Mouse (Mus musculus): ENCODE results near the gene Pfpl. TPM values are rescaled to one million over a fixed set of nuclear protein-coding genes. Genes with fewer than 3 reads are reported as not detected.

The Pfpl gene
- polyA plus RNA-seq (2015; fragmentation: Nextera tagmentation; extraction: Ambion mirVana) = not detected in 2 replicates

DNA sequence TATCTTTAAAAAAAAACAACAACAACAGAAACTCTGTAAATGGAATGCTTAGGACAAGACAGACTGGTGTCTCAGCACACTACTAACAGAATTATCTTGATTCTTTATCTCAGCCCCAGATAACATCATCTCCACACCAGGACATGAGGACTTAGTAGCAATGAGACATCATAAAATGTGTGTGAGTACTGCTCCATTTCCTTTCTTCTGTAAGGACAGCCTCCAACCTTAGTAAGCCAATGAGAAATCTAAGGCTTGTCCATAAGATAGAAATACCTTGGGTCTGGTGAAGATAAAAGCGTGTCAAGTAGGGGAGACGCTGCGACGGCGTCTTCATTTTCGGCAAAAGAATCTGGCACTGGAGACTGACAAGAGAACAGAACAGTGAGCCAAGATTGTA lies at the start of gene Pfpl:
Gene Pfpl (plus strand): TSS at position 301 of the 400 bp plus-strand sequence.
- Histone ChIP-seq H3K36me3 (no peaks in the 10 kb centered on the region), H3K4me2 (no peak within 1 kb of the TSS), H3K9ac (no peak within 1 kb of the TSS), H3K4me3 (no peak within 1 kb of the TSS), H3K9me3 (no peaks in the 10 kb centered on the region), H3K27ac (replicated peaks) (no peak within 1 kb of the TSS), H3K4me1 (replicated peaks) (no peaks in the 10 kb centered on the region), H3K27me3 (no peaks in the 10 kb centered on the region)
- ATAC-seq (ENCODE audit: low FRiP score, low read depth) = no peak
- 96% methylated on average over 6 of the region's 6 CpGs for WGBS

DNA sequence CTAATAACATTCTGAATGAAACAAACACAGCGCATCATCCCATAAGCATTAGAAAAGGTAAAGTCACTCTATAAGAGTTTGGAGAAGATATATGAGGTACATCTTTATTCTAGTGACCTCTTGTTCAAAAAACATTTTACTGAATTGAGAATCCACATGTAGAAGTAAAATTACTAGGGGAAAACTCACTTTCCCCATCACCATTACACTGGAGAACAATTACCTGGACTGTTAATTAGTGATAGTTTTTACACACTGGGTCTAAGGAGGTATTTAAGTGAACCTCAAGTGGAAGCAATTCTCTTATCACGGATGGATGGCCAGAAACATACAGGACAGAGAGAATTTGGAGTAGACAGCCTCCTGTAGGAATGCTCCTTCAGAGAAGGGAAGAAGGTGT lies 40.7 kb upstream of the Pfpl start, which contains the start of gene Olfr1440:
Gene Olfr1440 (plus strand): TSS at position 301 of the 400 bp plus-strand sequence.
- Histone ChIP-seq H3K9me3 (no peaks in the 10 kb centered on the region), H3K4me1 (replicated peaks) (no peaks in the 10 kb centered on the region), H3K9ac (no peak within 1 kb of the TSS), H3K36me3 (no peaks in the 10 kb centered on the region), H3K27me3 (no peaks in the 10 kb centered on the region), H3K27ac (replicated peaks) (no peak within 1 kb of the TSS), H3K4me2 (no peak within 1 kb of the TSS), H3K4me3 (no peak within 1 kb of the TSS)
- 88% methylated on average over 2 of the region's 2 CpGs for WGBS
- no peak for ATAC-seq (ENCODE audit: low FRiP score, low read depth)

- Histone ChIP-seq H3K9me3 (no peaks in the 10 kb centered on the region), H3K27me3 (no peaks in the 10 kb centered on the region), H3K4me1 (replicated peaks) (no peaks in the 10 kb centered on the region), H3K27ac (replicated peaks) (no peak overlapping the region), H3K4me2 (no peak overlapping the region), H3K4me3 (no peak overlapping the region), H3K9ac (no peak overlapping the region), H3K36me3 (no peaks in the 10 kb centered on the region)
- ATAC-seq (ENCODE audit: low FRiP score, low read depth) = no peak
Measured at GRCm38 (mm10) chr19:12413737-12414136, 14.0 kb upstream of the Pfpl start.

- ATAC-seq (ENCODE audit: low FRiP score, low read depth) = no peak
- no peak within 1 kb of the TSS for H3K27ac ChIP-seq (replicated peaks)
- no peak within 1 kb of the TSS for H3K4me2 ChIP-seq
- no peak within 1 kb of the TSS for H3K4me3 ChIP-seq
- H3K9me3 ChIP-seq = no peaks in the 10 kb centered on the region
- no peaks in the 10 kb centered on the region for H3K27me3 ChIP-seq
- H3K4me1 ChIP-seq (replicated peaks) = no peaks in the 10 kb centered on the region
- no peaks in the 10 kb centered on the region for H3K36me3 ChIP-seq
- H3K9ac ChIP-seq = no peak within 1 kb of the TSS
Measured at GRCm38 (mm10) chr19:12417361-12417760, 10.3 kb upstream of the Pfpl start, which contains the start of gene Olfr1441. Gene Olfr1441, plus strand, starts transcription at chr19:12417433.

GRCm38 (mm10) chr19:12418312-12418711 lies 9.4 kb upstream of the Pfpl start:
- 83% methylated on average over 3 of the region's 3 CpGs for WGBS
- ATAC-seq (ENCODE audit: low FRiP score, low read depth) = no peak
- no peaks in the 10 kb centered on the region for H3K4me1 ChIP-seq (replicated peaks)

DNA sequence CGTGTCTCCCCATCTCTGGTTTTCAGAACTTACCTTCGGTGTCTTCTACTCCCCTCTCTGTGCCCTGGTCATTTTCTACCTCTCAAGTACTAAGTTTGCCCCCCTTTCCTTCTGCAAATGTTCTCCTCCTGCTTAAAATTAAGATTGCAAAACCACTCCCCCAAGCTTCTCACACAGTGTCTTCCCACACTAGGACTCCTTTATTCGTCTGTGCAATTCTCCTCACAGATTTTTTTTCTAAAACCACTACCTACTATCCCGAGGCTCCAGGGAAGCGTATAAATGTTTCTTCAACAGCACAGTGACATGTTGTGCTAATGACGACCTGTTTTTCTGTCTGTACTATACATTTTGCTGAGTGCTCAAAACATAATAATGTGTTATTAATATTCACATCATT lies 7.2 kb upstream of the Pfpl start:
- no peak for ATAC-seq (ENCODE audit: low FRiP score, low read depth)
- Histone ChIP-seq H3K9ac (no peak overlapping the region), H3K4me2 (no peak overlapping the region), H3K4me1 (replicated peaks) (no peaks in the 10 kb centered on the region), H3K27me3 (no peaks in the 10 kb centered on the region), H3K4me3 (no peak overlapping the region), H3K9me3 (no peaks in the 10 kb centered on the region), H3K27ac (replicated peaks) (no peak overlapping the region), H3K36me3 (no peaks in the 10 kb centered on the region)
- WGBS = 75% methylated on average over 6 of the region's 6 CpGs

More at GRCm38 (mm10) chr19:12418312-12418711, 9.4 kb upstream of the Pfpl start:
- no peaks in the 10 kb centered on the region for H3K9me3 ChIP-seq
- no peak overlapping the region for H3K4me3 ChIP-seq
- H3K27me3 ChIP-seq = no peaks in the 10 kb centered on the region
- no peak overlapping the region for H3K27ac ChIP-seq (replicated peaks)
- H3K9ac ChIP-seq = no peak overlapping the region
- H3K4me2 ChIP-seq = no peak overlapping the region
- no peaks in the 10 kb centered on the region for H3K36me3 ChIP-seq

- no peak overlapping the region for H3K27ac ChIP-seq (replicated peaks)
- 78% methylated on average over 1 of the region's 1 CpGs for WGBS
- no peak overlapping the region for H3K9ac ChIP-seq
- no peaks in the 10 kb centered on the region for H3K36me3 ChIP-seq
- no peak for ATAC-seq (ENCODE audit: low FRiP score, low read depth)
- no peak overlapping the region for H3K4me3 ChIP-seq
- no peak overlapping the region for H3K4me2 ChIP-seq
- no peaks in the 10 kb centered on the region for H3K4me1 ChIP-seq (replicated peaks)
- H3K9me3 ChIP-seq = no peaks in the 10 kb centered on the region
- no peaks in the 10 kb centered on the region for H3K27me3 ChIP-seq
Measured at GRCm38 (mm10) chr19:12421680-12422079, 6.0 kb upstream of the Pfpl start.

DNA sequence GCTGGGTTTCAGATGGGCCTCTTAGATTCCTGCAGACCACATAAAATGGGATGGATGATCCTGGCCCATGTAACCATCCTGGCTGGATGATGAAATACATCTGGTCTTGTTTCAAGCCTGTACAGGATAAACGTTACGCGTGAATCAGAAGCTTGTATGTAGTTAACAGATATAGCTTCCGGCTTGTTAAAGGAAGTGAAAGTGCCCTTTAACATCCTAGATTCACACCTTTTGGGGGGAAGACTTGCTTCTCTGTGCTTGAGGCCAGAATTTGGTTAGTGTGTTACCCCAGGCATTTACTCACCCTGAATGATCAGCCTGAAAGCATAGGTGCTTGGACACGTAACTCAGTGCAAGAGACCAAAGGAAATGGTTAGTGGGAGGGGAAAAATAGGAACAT lies 604 bp upstream of the Pfpl start:
- 95% methylated on average over 5 of the region's 5 CpGs for WGBS
- no peak overlapping the region for H3K9ac ChIP-seq
- no peaks in the 10 kb centered on the region for H3K4me1 ChIP-seq (replicated peaks)
- no peaks in the 10 kb centered on the region for H3K9me3 ChIP-seq
- no peak overlapping the region for H3K4me3 ChIP-seq
- ATAC-seq (ENCODE audit: low FRiP score, low read depth) = no peak
- no peaks in the 10 kb centered on the region for H3K27me3 ChIP-seq
- no peak overlapping the region for H3K4me2 ChIP-seq
- no peaks in the 10 kb centered on the region for H3K36me3 ChIP-seq
- no peak overlapping the region for H3K27ac ChIP-seq (replicated peaks)

DNA sequence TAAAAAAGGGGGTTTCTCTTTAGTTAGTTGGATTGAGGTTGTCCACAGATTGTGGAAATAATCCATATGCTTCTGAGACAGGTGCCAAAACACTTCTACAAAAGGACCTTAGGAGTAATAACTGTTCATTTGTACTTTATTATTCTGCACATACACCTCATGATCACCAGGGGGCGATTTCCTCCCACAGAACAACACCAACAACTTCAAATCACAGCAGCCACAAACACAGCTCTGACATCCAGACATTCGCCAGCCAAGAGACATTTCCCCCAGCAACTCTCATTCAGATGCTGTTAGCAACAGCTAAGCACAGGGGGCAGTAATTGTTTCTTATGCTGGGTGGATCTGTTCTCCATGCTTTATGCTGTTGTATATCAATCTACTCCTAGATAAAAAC lies 5.3 kb downstream of the Pfpl start:
- WGBS = 1% methylated on average over 2 of the region's 2 CpGs
- Histone ChIP-seq H3K4me2 (no peak overlapping the region), H3K4me3 (no peak overlapping the region), H3K27me3 (no peaks in the 10 kb centered on the region), H3K36me3 (no peaks in the 10 kb centered on the region), H3K4me1 (replicated peaks) (no peaks in the 10 kb centered on the region), H3K9me3 (no peaks in the 10 kb centered on the region), H3K27ac (replicated peaks) (no peak overlapping the region), H3K9ac (no peak overlapping the region)
- 0 out of 2 replicates have a peak, but pooled peaks have one; percentile 75 for ATAC-seq (ENCODE audit: low FRiP score, low read depth)

GRCm38 (mm10) chr19:12435011-12435416 lies 7.3 kb downstream of the Pfpl start:
- H3K27me3 ChIP-seq = no peaks in the 10 kb centered on the region
- no peak overlapping the region for H3K4me2 ChIP-seq
- H3K27ac ChIP-seq (replicated peaks) = no peak overlapping the region
- H3K36me3 ChIP-seq = no peaks in the 10 kb centered on the region
- 86% methylated on average over 4 of the region's 4 CpGs for WGBS
- no peaks in the 10 kb centered on the region for H3K4me1 ChIP-seq (replicated peaks)
- ATAC-seq (ENCODE audit: low FRiP score, low read depth) = no peak
- H3K9ac ChIP-seq = no peak overlapping the region
- no peaks in the 10 kb centered on the region for H3K9me3 ChIP-seq
- no peak overlapping the region for H3K4me3 ChIP-seq

- no peaks in the 10 kb centered on the region for H3K4me1 ChIP-seq (replicated peaks)
- no peaks in the 10 kb centered on the region for H3K9me3 ChIP-seq
- no peak overlapping the region for H3K9ac ChIP-seq
- H3K4me2 ChIP-seq = no peak overlapping the region
- H3K27ac ChIP-seq (replicated peaks) = no peak overlapping the region
- H3K27me3 ChIP-seq = no peaks in the 10 kb centered on the region
- no peak overlapping the region for H3K4me3 ChIP-seq
- H3K36me3 ChIP-seq = no peaks in the 10 kb centered on the region
- no peak for ATAC-seq (ENCODE audit: low FRiP score, low read depth)
- WGBS = 85% methylated on average over 4 of the region's 4 CpGs
Measured at GRCm38 (mm10) chr19:12435750-12436524, 8.2 kb downstream of the Pfpl start.

DNA sequence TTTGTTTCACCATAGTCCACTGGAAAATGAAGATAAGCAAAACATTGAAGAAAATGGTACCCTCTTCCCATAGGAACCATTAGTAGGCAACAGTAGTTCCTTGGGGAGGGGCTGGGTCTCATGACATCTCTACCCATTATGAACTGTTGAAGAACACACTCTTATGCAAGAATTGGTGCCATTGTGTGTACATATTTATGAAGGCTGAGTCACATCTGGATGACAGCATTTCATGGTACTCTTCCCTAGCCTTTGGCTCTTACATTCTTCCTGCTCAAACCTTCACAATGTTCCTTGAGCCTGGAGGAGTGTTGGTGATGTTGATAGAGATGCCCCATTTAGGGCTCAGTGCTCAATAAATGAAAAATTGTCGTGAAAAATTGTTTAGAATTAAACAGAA lies 11.9 kb downstream of the Pfpl start:
- Histone ChIP-seq H3K27me3 (no peaks in the 10 kb centered on the region), H3K27ac (replicated peaks) (no peak overlapping the region), H3K9me3 (no peaks in the 10 kb centered on the region), H3K4me2 (no peak overlapping the region), H3K9ac (no peak overlapping the region), H3K36me3 (no peaks in the 10 kb centered on the region), H3K4me3 (no peak overlapping the region), H3K4me1 (replicated peaks) (no peaks in the 10 kb centered on the region)
- 57% methylated on average over 1 of the region's 1 CpGs for WGBS
- no peak for ATAC-seq (ENCODE audit: low FRiP score, low read depth)

Data from hindbrain, embryonic 15.5 days (tissue).